In the genomic region with DNA sequence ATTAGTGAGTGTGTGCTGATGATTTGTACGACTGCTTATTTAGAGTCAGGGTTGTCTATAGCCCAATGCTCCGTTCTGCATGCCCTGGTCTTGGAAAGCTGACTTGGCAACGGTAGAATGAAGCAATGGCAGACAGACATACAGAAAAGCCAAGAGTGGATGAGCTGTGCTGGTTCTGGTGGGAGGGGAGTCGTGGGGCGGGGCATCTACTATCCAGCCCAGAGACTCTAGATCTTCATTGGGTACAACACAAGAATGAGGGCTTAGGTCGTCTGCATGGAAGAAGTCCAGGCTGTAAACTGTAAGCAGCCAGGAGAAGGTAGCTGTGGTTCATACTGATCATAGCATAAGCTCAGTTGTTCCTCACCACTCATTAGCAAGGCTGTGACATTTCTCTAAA, we compare ENCODE assay signal across 14 mouse cellular contexts.
DNase-seq lines count a peak whose midpoint lies in the region; ATAC-seq and TF ChIP-seq lines count a peak whose summit lies in the region.
"Had no signal": no experiment of that assay in that cellular context is flagged by ENCODE, and none has a peak within 500 bp of the region (broad histone marks: within the 10 kb centered on the region; RNA-seq: fewer than 3 reads in every experiment).

No protein-coding gene starts in this region.

- no peak for DNase-seq in cerebellum, adult 8-10 months
- no peak for DNase-seq in left cerebral cortex, adult 2 months (ENCODE audit: extremely low spot score in 1 of 2, low spot score in 2 of 2)
- DNase-seq in left cerebral cortex, postnatal 10 days (ENCODE audit: extremely low spot score in 1 of 2, low spot score in 2 of 2), result no peak
- DNase-seq in cerebellum, postnatal 10 days, result peak; percentile 13 to 31
- no peak for DNase-seq in yolk sac, embryonic 10.5 days (ENCODE audit: low spot score)
- DNase-seq in heart, postnatal 10 days, result no peak
- DNase-seq: kidney, postnatal 14 days; thymus, postnatal 36 days had no signal

- no peaks in the 10 kb centered on the region for H3K27me3 ChIP-seq in hindbrain, embryonic 15.5 days
- H3K27me3 ChIP-seq: CH12.LX; liver, embryonic 15.5 days had no signal

- peak overlapping the region; percentile 27 for H3K4me3 ChIP-seq in left cerebral cortex, adult 2 months
- H3K4me3 ChIP-seq in hindbrain, embryonic 15.5 days, result no peak overlapping the region
- H3K4me3 ChIP-seq: liver, embryonic 15.5 days had no signal

- H3K4me2 ChIP-seq in hindbrain, embryonic 15.5 days, result peak overlapping the region; percentile 33; the same call in 1 of the 2 replicates
- H3K4me2 ChIP-seq: liver, embryonic 15.5 days had no signal

- intact Hi-C loops in left cerebral cortex, adult 2 months (cut with DNase I), result no loop called here
- intact Hi-C loops in left cerebral cortex, postnatal 10 days (cut with DNase I), result no loop called here
- intact Hi-C loops in heart, postnatal 10 days (cut with DNase I), result no loop called here

- H3K9me3 ChIP-seq in hindbrain, embryonic 15.5 days, result no peaks in the 10 kb centered on the region
- H3K9me3 ChIP-seq: liver, embryonic 15.5 days had no signal

- no peak overlapping the region for H3K9ac ChIP-seq in hindbrain, embryonic 15.5 days
- H3K9ac ChIP-seq: liver, embryonic 15.5 days had no signal

- 80% methylated on average over 6 of the region's 6 CpGs for WGBS in hindbrain, embryonic 15.5 days

- TF ChIP-seq CTCF in left cerebral cortex, adult 2 months (IDR thresholded peaks at IDR 0.05), result no peak

- peak overlapping the region; percentile 25 for H3K27ac ChIP-seq in left cerebral cortex, adult 2 months
- H3K27ac ChIP-seq in hindbrain, embryonic 15.5 days (replicated peaks), result no peak overlapping the region
- H3K27ac ChIP-seq: liver, embryonic 15.5 days had no signal

- peak; percentile 37 for ATAC-seq in cerebellum, adult (ENCODE audit: insufficient number of reproducible peaks, low FRiP score, low TSS enrichment)
- peak; percentile 38; the same call in 1 of the 2 replicates for ATAC-seq in hindbrain, embryonic 15.5 days (ENCODE audit: low FRiP score, low read depth)
- ATAC-seq: activated CD4-positive, CD25-positive, alpha-beta regulatory T cell, adult 4 months; intestine, embryonic 16.5 days had no signal

- H3K4me1 ChIP-seq in hindbrain, embryonic 15.5 days (replicated peaks), result peaks cover 19% of the 10 kb centered on the region
- H3K4me1 ChIP-seq: liver, embryonic 15.5 days had no signal

- H3K36me3 ChIP-seq in hindbrain, embryonic 15.5 days, result no peaks in the 10 kb centered on the region
- H3K36me3 ChIP-seq: liver, embryonic 15.5 days had no signal

Comparison
In these comparisons a context has a peak if more than half of its experiments do, and no peak if none do; other contexts are left out.
1. DNase-seq: peak in cerebellum, postnatal 10 days (2 of 2); none in cerebellum, adult 8-10 months (single experiment), left cerebral cortex, adult 2 months (0 of 2), left cerebral cortex, postnatal 10 days (0 of 2), yolk sac, embryonic 10.5 days (single experiment) and heart, postnatal 10 days (0 of 2).